Mouse (Mus musculus) limb, embryonic 15.5 days (tissue): ENCODE data around the gene Kat14. TPM values are rescaled to one million over a fixed set of nuclear protein-coding genes. Genes with fewer than 3 reads are reported as not detected.

ENCODE experiments used
- ATAC-seq: fragments of 200-750 bp; cut with Nextera tagmentation; 2 replicates; pipeline ENCODE4 v1.8.0; 2017; ENCODE audit warnings: low read depth, moderate TSS enrichment; ENCODE audit not compliant: insufficient number of reproducible peaks, low FRiP score, low TSS enrichment
- H3K27ac ChIP-seq: fragments of 300-500 bp; sonication (generic); 2 replicates; pipeline ENCODE4 v1.5.1; 2015; ENCODE audit warnings: moderate library complexity, mild to moderate bottlenecking, inconsistent platforms
- H3K27me3 ChIP-seq: fragments of 300-500 bp; sonication (generic); 2 replicates; pipeline ENCODE4 v1.6.1; 2015; ENCODE audit warnings: inconsistent platforms
- H3K36me3 ChIP-seq: fragments of 300-500 bp; sonication (generic); 2 replicates; pipeline ENCODE4 v1.6.1; 2015; ENCODE audit warnings: inconsistent platforms
- H3K4me1 ChIP-seq: fragments of 300-500 bp; sonication (generic); 2 replicates; pipeline ENCODE4 v1.6.1; 2015; ENCODE audit warnings: inconsistent platforms
- H3K4me2 ChIP-seq: fragments of 300-500 bp; sonication (generic); 2 replicates; pipeline ENCODE4 v1.6.1; 2015; ENCODE audit warnings: mild to moderate bottlenecking, inconsistent platforms
- H3K4me3 ChIP-seq: fragments of 300-500 bp; sonication (generic); 2 replicates; pipeline ENCODE4 v1.5.1; 2015; ENCODE audit warnings: mild to moderate bottlenecking, inconsistent platforms
- H3K9ac ChIP-seq: fragments of 300-500 bp; sonication (generic); 2 replicates; pipeline ENCODE4 v1.6.1; 2015; ENCODE audit warnings: inconsistent platforms
- H3K9me3 ChIP-seq: fragments of 300-500 bp; sonication (generic); 2 replicates; pipeline ENCODE4 v1.6.1; 2016; ENCODE audit warnings: inconsistent platforms
- WGBS: fragments of 180-500 bp; shearing (Covaris S2); methylation state at CpG from one replicate; pipeline ENCODE4 v1.1.7; 2015; 5-methylcytosine and 5-hydroxymethylcytosine counted together
- polyA plus RNA-seq: library from polyadenylated mRNA; unstranded; fragments of >200 nt; fragmentation: Nextera tagmentation; extraction: Ambion mirVana; gene quantifications from 2 replicates; pipeline ENCODE4 v1.2.1, GENCODE M21; 2015

Gene Kat14
- polyA plus RNA-seq, 1 experiment from 2014 or later = 40.1 TPM

GRCm38 (mm10) chr2:144429171-144429570 lies 60.4 kb downstream of the Kat14 start:
- Histone ChIP-seq H3K27me3 (no peaks in the 10 kb centered on the region), H3K4me2 (no peak overlapping the region), H3K36me3 (no peaks in the 10 kb centered on the region), H3K9me3 (no peaks in the 10 kb centered on the region), H3K27ac (no peak overlapping the region), H3K4me1 (no peaks in the 10 kb centered on the region), H3K9ac (no peak overlapping the region), H3K4me3 (no peak overlapping the region)
- 79% methylated on average over 7 of the region's 7 CpGs for WGBS
- no peak for ATAC-seq

GRCm38 (mm10) chr2:144431286-144431825 lies 62.6 kb downstream of the Kat14 start:
- H3K4me3 ChIP-seq = no peak overlapping the region
- H3K27ac ChIP-seq = no peak overlapping the region
- no peaks in the 10 kb centered on the region for H3K9me3 ChIP-seq
- no peak overlapping the region for H3K9ac ChIP-seq
- H3K27me3 ChIP-seq = no peaks in the 10 kb centered on the region
- no peak for ATAC-seq
- H3K4me1 ChIP-seq = no peaks in the 10 kb centered on the region
- H3K36me3 ChIP-seq = no peaks in the 10 kb centered on the region
- H3K4me2 ChIP-seq = no peak overlapping the region
- WGBS = 74% methylated on average over 5 of the region's 5 CpGs

GRCm38 (mm10) chr2:144435679-144436078 lies 66.9 kb downstream of the Kat14 start:
- Histone ChIP-seq H3K4me2 (no peak overlapping the region), H3K27me3 (no peaks in the 10 kb centered on the region), H3K9ac (no peak overlapping the region), H3K4me3 (no peak overlapping the region), H3K36me3 (no peaks in the 10 kb centered on the region), H3K4me1 (no peaks in the 10 kb centered on the region), H3K9me3 (no peaks in the 10 kb centered on the region), H3K27ac (no peak overlapping the region)
- WGBS = 48% methylated on average over 10 of the region's 10 CpGs
- no peak for ATAC-seq

GRCm38 (mm10) chr2:144438424-144438823 lies 69.6 kb downstream of the Kat14 start:
- peaks cover 9% of the 10 kb centered on the region for H3K4me1 ChIP-seq
- 60% methylated on average over 4 of the region's 4 CpGs for WGBS
- H3K4me2 ChIP-seq = no peak overlapping the region
- no peaks in the 10 kb centered on the region for H3K9me3 ChIP-seq
- H3K36me3 ChIP-seq = no peaks in the 10 kb centered on the region
- H3K27me3 ChIP-seq = no peaks in the 10 kb centered on the region
- no peak overlapping the region for H3K27ac ChIP-seq
- no peak overlapping the region for H3K9ac ChIP-seq
- no peak overlapping the region for H3K4me3 ChIP-seq
- ATAC-seq = no peak

- Histone ChIP-seq H3K9ac (no peak overlapping the region), H3K27ac (no peak overlapping the region), H3K27me3 (no peaks in the 10 kb centered on the region), H3K4me3 (no peak overlapping the region), H3K4me2 (no peak overlapping the region), H3K9me3 (no peaks in the 10 kb centered on the region), H3K36me3 (no peaks in the 10 kb centered on the region), H3K4me1 (peaks cover 9% of the 10 kb centered on the region)
- no peak for ATAC-seq
- 52% methylated on average over 3 of the region's 3 CpGs for WGBS
Observed at GRCm38 (mm10) chr2:144439191-144439700, 70.5 kb downstream of the Kat14 start.

GRCm38 (mm10) chr2:144441386-144441915 lies 72.7 kb downstream of the Kat14 start:
- H3K4me3 ChIP-seq = no peak overlapping the region
- 63% methylated on average over 11 of the region's 11 CpGs for WGBS
- 0 out of 2 replicates have a peak, but pooled peaks have one; percentile 36 for ATAC-seq
- H3K27ac ChIP-seq = peak overlapping the region; percentile 67
- no peak overlapping the region for H3K9ac ChIP-seq
- no peak overlapping the region for H3K4me2 ChIP-seq
- H3K9me3 ChIP-seq = no peaks in the 10 kb centered on the region
- H3K36me3 ChIP-seq = no peaks in the 10 kb centered on the region
- H3K27me3 ChIP-seq = no peaks in the 10 kb centered on the region
- H3K4me1 ChIP-seq = peaks cover 9% of the 10 kb centered on the region

GRCm38 (mm10) chr2:144446360-144446999 lies 77.7 kb downstream of the Kat14 start:
- no peak for ATAC-seq
- H3K27ac ChIP-seq = no peak overlapping the region
- H3K36me3 ChIP-seq = no peaks in the 10 kb centered on the region
- no peak overlapping the region for H3K4me2 ChIP-seq
- H3K4me1 ChIP-seq = peaks cover 3% of the 10 kb centered on the region; the same call in 1 of the 2 replicates
- 80% methylated on average over 7 of the region's 7 CpGs for WGBS
- no peaks in the 10 kb centered on the region for H3K9me3 ChIP-seq
- H3K27me3 ChIP-seq = no peaks in the 10 kb centered on the region
- no peak overlapping the region for H3K4me3 ChIP-seq
- no peak overlapping the region for H3K9ac ChIP-seq

GRCm38 (mm10) chr2:144450378-144450777 lies 81.6 kb downstream of the Kat14 start:
- WGBS = 76% methylated on average over 2 of the region's 2 CpGs
- no peak overlapping the region for H3K4me3 ChIP-seq
- H3K36me3 ChIP-seq = no peaks in the 10 kb centered on the region
- no peaks in the 10 kb centered on the region for H3K4me1 ChIP-seq
- ATAC-seq = no peak
- H3K4me2 ChIP-seq = no peak overlapping the region
- H3K27me3 ChIP-seq = peaks cover 4% of the 10 kb centered on the region
- H3K9ac ChIP-seq = no peak overlapping the region
- no peaks in the 10 kb centered on the region for H3K9me3 ChIP-seq
- H3K27ac ChIP-seq = no peak overlapping the region

- H3K27me3 ChIP-seq = peaks cover 4% of the 10 kb centered on the region
- no peak overlapping the region for H3K4me2 ChIP-seq
- peak; percentile 55; the same call in 1 of the 2 replicates for ATAC-seq
- H3K9ac ChIP-seq = no peak overlapping the region
- no peaks in the 10 kb centered on the region for H3K9me3 ChIP-seq
- H3K4me3 ChIP-seq = no peak overlapping the region
- H3K27ac ChIP-seq = no peak overlapping the region
- 14% methylated on average over 8 of the region's 8 CpGs for WGBS
- no peaks in the 10 kb centered on the region for H3K36me3 ChIP-seq
- no peaks in the 10 kb centered on the region for H3K4me1 ChIP-seq
Observed at GRCm38 (mm10) chr2:144452364-144453008, 83.7 kb downstream of the Kat14 start.

Other genes with a start within 250 kb of the Kat14 start
- gene Mgme1, start 98.3 kb upstream of the Kat14 start, polyA plus RNA-seq = 18.7 and 19.4 TPM in 2 replicates
- gene Snx5, start 98.1 kb upstream of the Kat14 start, polyA plus RNA-seq = 107 and 120 TPM in 2 replicates
- 1.6 and 2.3 TPM in 2 replicates for gene Ovol2, start 36.8 kb upstream of the Kat14 start, polyA plus RNA-seq
- 2.3 and 3.4 TPM in 2 replicates for gene Pet117, start within 50 bp of the Kat14 start, polyA plus RNA-seq
- 0.61 and 0.63 TPM in 2 replicates for gene Dzank1, start 158.4 kb downstream of the Kat14 start, polyA plus RNA-seq
- gene Polr3f, start 158.7 kb downstream of the Kat14 start, polyA plus RNA-seq = 21.9 and 22.3 TPM in 2 replicates
- gene Rbbp9, start 181.9 kb downstream of the Kat14 start, polyA plus RNA-seq = 57.8 and 61.2 TPM in 2 replicates
- gene Sec23b, start 187.2 kb downstream of the Kat14 start, polyA plus RNA-seq = 78.6 and 78.7 TPM in 2 replicates
- gene Smim26, start 225.1 kb downstream of the Kat14 start, polyA plus RNA-seq = 23.8 and 38.9 TPM in 2 replicates
- 39.3 and 40.5 TPM in 2 replicates for gene Dtd1, start 230.9 kb downstream of the Kat14 start, polyA plus RNA-seq